Mouse (Mus musculus) lung, postnatal 0 days (tissue): ENCODE results near the gene Klhdc7b. TPM values are rescaled to one million over a fixed set of nuclear protein-coding genes. Genes with fewer than 3 reads are reported as not detected.

ENCODE experiments used
- ATAC-seq: fragments of 200-750 bp; cut with Nextera tagmentation; 2 replicates; pipeline ENCODE4 v1.8.0; 2017; ENCODE audit warnings: moderate library complexity
- DNase-seq: peaks from one replicate; pipeline ENCODE4 v3.0.0-alpha.2; 2016; ENCODE audit warnings: low spot score
- H3K27ac ChIP-seq: fragments of 300-500 bp; sonication (generic); 2 replicates; pipeline ENCODE4 v1.5.1; 2014; ENCODE audit warnings: antibody characterized with exemption, mild to moderate bottlenecking, low read length, mixed read lengths
- H3K27me3 ChIP-seq: fragments of 300-500 bp; sonication (generic); replicated peaks from 2 replicates; pipeline ENCODE4 v1.6.1; 2014; ENCODE audit warnings: low read length, mixed read lengths; ENCODE audit not compliant: insufficient read depth
- H3K36me3 ChIP-seq: fragments of 300-500 bp; sonication (generic); 2 replicates; pipeline ENCODE4 v1.6.1; 2014; ENCODE audit warnings: low read length, mixed read lengths; ENCODE audit not compliant: insufficient read depth
- H3K4me1 ChIP-seq: fragments of 300-500 bp; sonication (generic); 2 replicates; pipeline ENCODE4 v1.6.1; 2014; ENCODE audit warnings: antibody characterized with exemption, low read depth, low read length, mixed read lengths; ENCODE audit not compliant: insufficient read depth
- H3K4me2 ChIP-seq: fragments of 300-500 bp; sonication (generic); replicated peaks from 2 replicates; pipeline ENCODE4 v1.6.1; 2014; ENCODE audit warnings: low read depth, mild to moderate bottlenecking, low read length, moderate library complexity, mixed read lengths
- H3K4me3 ChIP-seq: fragments of 300-500 bp; sonication (generic); 2 replicates; pipeline ENCODE4 v1.5.1; 2014; ENCODE audit warnings: low read depth, low read length
- H3K9ac ChIP-seq: fragments of 300-500 bp; sonication (generic); replicated peaks from 2 replicates; pipeline ENCODE4 v1.6.1; 2014; ENCODE audit warnings: low read depth, mild to moderate bottlenecking
- H3K9me3 ChIP-seq: fragments of 300-500 bp; sonication (generic); 2 replicates; pipeline ENCODE4 v1.6.1; 2016; ENCODE audit warnings: low read length, mixed read lengths
- CTCF ChIP-seq: IDR thresholded peaks from 2 replicates; pipeline ENCODE4 v1.5.1; 2016; ENCODE audit warnings: antibody characterized with exemption, mild to moderate bottlenecking
- EP300 ChIP-seq: IDR thresholded peaks from 2 replicates; pipeline ENCODE4 v1.6.1; 2016; ENCODE audit warnings: antibody characterized with exemption, mild to moderate bottlenecking, control low read depth
- WGBS: fragments of 180-500 bp; shearing (Covaris S2); extraction: QIAGEN DNeasy Blood & Tissue Kit; methylation state at CpG from one replicate; pipeline ENCODE4 v1.1.7; 2014; 5-methylcytosine and 5-hydroxymethylcytosine counted together
- polyA plus RNA-seq: library from polyadenylated mRNA; unstranded; fragments of >200 nt; fragmentation: Nextera tagmentation; extraction: Ambion mirVana; gene quantifications from 2 replicates; pipeline ENCODE4 v1.2.1, GENCODE M21; 2015

Klhdc7b gene
- not detected in 2 replicates for polyA plus RNA-seq

- Histone ChIP-seq H3K9ac (no peak within 1 kb of the TSS), H3K27ac (no peak within 1 kb of the TSS), H3K36me3 (no peaks in the 10 kb centered on the region), H3K4me2 (no peak within 1 kb of the TSS), H3K4me3 (no peak within 1 kb of the TSS), H3K9me3 (no peaks in the 10 kb centered on the region), H3K4me1 (no peaks in the 10 kb centered on the region), H3K27me3 (peaks cover 2% of the 10 kb centered on the region; the same call in 1 of the 2 replicates)
- ATAC-seq (no peak), DNase-seq (no peak)
- 75% methylated on average over 7 of the region's 7 CpGs for WGBS
- TF ChIP-seq CTCF: no peak
- TF ChIP-seq EP300: no peak
These were observed at the start of gene Klhdc7b for GRCm38 (mm10) chr15:89384617-89385016. Klhdc7b (plus strand) TSS chr15:89384917.

- H3K4me1 ChIP-seq: no peaks in the 10 kb centered on the region
- H3K27me3 ChIP-seq: no peaks in the 10 kb centered on the region
- no peak overlapping the region for H3K27ac ChIP-seq
- H3K4me3 ChIP-seq: no peak overlapping the region
- H3K9me3 ChIP-seq: no peaks in the 10 kb centered on the region
- DNase-seq: no peak
- no peak overlapping the region for H3K9ac ChIP-seq
- ATAC-seq: no peak
- WGBS: 81% methylated on average over 14 of the region's 14 CpGs
- TF ChIP-seq EP300 (no peak), CTCF (no peak)
- no peaks in the 10 kb centered on the region for H3K36me3 ChIP-seq
- H3K4me2 ChIP-seq: no peak overlapping the region
These were observed 48.3 kb upstream of the Klhdc7b start for GRCm38 (mm10) chr15:89336422-89336821.

- Histone ChIP-seq H3K4me1 (no peaks in the 10 kb centered on the region), H3K9me3 (no peaks in the 10 kb centered on the region), H3K9ac (no peak overlapping the region), H3K27me3 (no peaks in the 10 kb centered on the region), H3K4me3 (no peak overlapping the region), H3K4me2 (no peak overlapping the region), H3K27ac (no peak overlapping the region), H3K36me3 (no peaks in the 10 kb centered on the region)
- no peak for TF ChIP-seq CTCF
- no peak for TF ChIP-seq EP300
- 81% methylated on average over 2 of the region's 2 CpGs for WGBS
- DNase-seq (no peak), ATAC-seq (no peak)
These were observed 45.0 kb upstream of the Klhdc7b start for GRCm38 (mm10) chr15:89339696-89340095.

GRCm38 (mm10) chr15:89340136-89340535, 44.6 kb upstream of the Klhdc7b start:
- ATAC-seq: no peak
- no peaks in the 10 kb centered on the region for H3K27me3 ChIP-seq
- H3K4me2 ChIP-seq: no peak overlapping the region
- TF ChIP-seq CTCF: no peak
- no peak for TF ChIP-seq EP300
- no peaks in the 10 kb centered on the region for H3K36me3 ChIP-seq
- no peak for DNase-seq
- no peak overlapping the region for H3K9ac ChIP-seq
- H3K9me3 ChIP-seq: no peaks in the 10 kb centered on the region
- H3K27ac ChIP-seq: no peak overlapping the region
- H3K4me3 ChIP-seq: no peak overlapping the region
- 69% methylated on average over 3 of the region's 3 CpGs for WGBS
- no peaks in the 10 kb centered on the region for H3K4me1 ChIP-seq

- ATAC-seq (no peak), DNase-seq (no peak)
- TF ChIP-seq EP300 (no peak), CTCF (no peak)
- Histone ChIP-seq H3K36me3 (no peaks in the 10 kb centered on the region), H3K4me2 (no peak overlapping the region), H3K27ac (no peak overlapping the region), H3K9me3 (no peaks in the 10 kb centered on the region), H3K27me3 (no peaks in the 10 kb centered on the region), H3K4me1 (no peaks in the 10 kb centered on the region), H3K9ac (no peak overlapping the region), H3K4me3 (no peak overlapping the region)
- WGBS: 45% methylated on average over 1 of the region's 1 CpGs
These were observed 43.0 kb upstream of the Klhdc7b start for GRCm38 (mm10) chr15:89341678-89342077.

GRCm38 (mm10) chr15:89343325-89343724, 41.4 kb upstream of the Klhdc7b start:
- Histone ChIP-seq H3K36me3 (no peaks in the 10 kb centered on the region), H3K4me2 (no peak overlapping the region), H3K4me1 (no peaks in the 10 kb centered on the region), H3K9me3 (no peaks in the 10 kb centered on the region), H3K27ac (no peak overlapping the region), H3K9ac (no peak overlapping the region), H3K27me3 (no peaks in the 10 kb centered on the region), H3K4me3 (no peak overlapping the region)
- DNase-seq: no peak
- ATAC-seq: no peak
- whole genome bisulfite sequencing: 82% methylated on average over 3 of the region's 3 CpGs
- TF ChIP-seq CTCF (peak; percentile 50), EP300 (no peak)

GRCm38 (mm10) chr15:89350447-89350846, 34.3 kb upstream of the Klhdc7b start:
- H3K27ac ChIP-seq: peak overlapping the region; percentile 43
- DNase-seq (no peak), ATAC-seq (no peak; the same call in 1 of the 2 replicates)
- TF ChIP-seq EP300 (no peak), CTCF (no peak)
- no peaks in the 10 kb centered on the region for H3K27me3 ChIP-seq
- no peak overlapping the region for H3K9ac ChIP-seq
- no peaks in the 10 kb centered on the region; the same call in 1 of the 2 replicates for H3K4me1 ChIP-seq
- H3K4me3 ChIP-seq: no peak overlapping the region
- 75% methylated on average over 5 of the region's 5 CpGs for WGBS
- peaks cover 16% of the 10 kb centered on the region for H3K36me3 ChIP-seq
- no peaks in the 10 kb centered on the region for H3K9me3 ChIP-seq
- no peak overlapping the region for H3K4me2 ChIP-seq
